Mouse (Mus musculus): ENCODE results near the gene N4bp1. TPM values are rescaled to one million over a fixed set of nuclear protein-coding genes. Genes with fewer than 3 reads are reported as not detected.
A peak's percentile ranks its signal among the peaks of the same experiment; 100 is the strongest.

N4bp1 gene
- polyA plus RNA-seq, 1 experiment from 2014 or later = 9.8 TPM

DNA sequence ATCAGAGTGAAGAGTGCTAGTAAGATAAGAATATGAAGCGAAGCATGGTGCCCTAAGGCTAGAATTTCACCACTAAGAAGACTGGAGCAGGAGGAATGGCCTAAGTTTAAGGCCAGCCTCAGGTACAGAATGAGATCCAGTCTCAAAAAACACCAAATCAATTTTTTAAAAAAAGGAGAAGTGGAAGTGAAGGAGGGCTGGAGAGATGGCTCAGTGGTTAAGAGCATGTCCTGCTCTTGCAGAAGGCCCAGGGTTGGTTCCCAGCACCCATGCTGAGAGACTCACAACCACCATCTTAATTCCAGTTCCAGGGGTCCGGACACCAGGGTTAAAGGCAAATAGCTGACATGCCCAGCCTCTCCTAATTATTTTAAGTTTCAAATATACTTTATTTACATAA lies 13.6 kb downstream of the N4bp1 start:
- H3K27me3 ChIP-seq = no peaks in the 10 kb centered on the region
- WGBS = 93% methylated on average over 2 of the region's 2 CpGs
- H3K27ac ChIP-seq = no peak overlapping the region
- no peak for ATAC-seq
- no peak overlapping the region for H3K9ac ChIP-seq
- no peak overlapping the region for H3K4me2 ChIP-seq
- peaks cover 34% of the 10 kb centered on the region for H3K4me1 ChIP-seq
- no peaks in the 10 kb centered on the region for H3K36me3 ChIP-seq (ENCODE audit: poor library complexity, severe bottlenecking)
- H3K9me3 ChIP-seq (replicated peaks) = no peaks in the 10 kb centered on the region
- no peak overlapping the region for H3K4me3 ChIP-seq

DNA sequence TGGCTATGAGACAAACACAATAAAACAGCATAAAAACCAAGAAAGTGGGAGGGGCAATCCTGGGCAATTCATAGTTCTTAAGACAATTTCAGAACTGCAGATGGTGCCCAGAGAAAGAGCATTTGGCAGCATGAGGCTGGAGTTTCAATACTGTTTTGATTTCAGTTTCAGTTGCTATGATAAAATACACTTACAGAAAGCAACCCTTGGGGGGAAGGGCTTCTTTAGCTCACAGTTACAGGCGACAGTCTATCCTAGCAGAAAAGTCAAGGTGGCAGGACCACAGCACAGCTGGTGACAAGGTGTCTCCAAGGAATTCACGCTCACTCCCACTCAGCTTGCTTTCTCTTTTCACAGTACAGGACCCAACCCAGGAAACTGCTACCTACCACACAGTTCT lies 14.3 kb downstream of the N4bp1 start:
- H3K4me1 ChIP-seq = peaks cover 34% of the 10 kb centered on the region
- no peaks in the 10 kb centered on the region for H3K36me3 ChIP-seq (ENCODE audit: poor library complexity, severe bottlenecking)
- ATAC-seq = no peak
- H3K27ac ChIP-seq = no peak overlapping the region
- no peak overlapping the region for H3K4me3 ChIP-seq
- H3K4me2 ChIP-seq = no peak overlapping the region
- no peaks in the 10 kb centered on the region for H3K9me3 ChIP-seq (replicated peaks)
- H3K27me3 ChIP-seq = no peaks in the 10 kb centered on the region
- 85% methylated on average over 2 of the region's 2 CpGs for WGBS
- H3K9ac ChIP-seq = no peak overlapping the region

GRCm38 (mm10) chr8:86868041-86868440 lies 17.0 kb downstream of the N4bp1 start:
- 90% methylated on average over 3 of the region's 3 CpGs for WGBS

DNA sequence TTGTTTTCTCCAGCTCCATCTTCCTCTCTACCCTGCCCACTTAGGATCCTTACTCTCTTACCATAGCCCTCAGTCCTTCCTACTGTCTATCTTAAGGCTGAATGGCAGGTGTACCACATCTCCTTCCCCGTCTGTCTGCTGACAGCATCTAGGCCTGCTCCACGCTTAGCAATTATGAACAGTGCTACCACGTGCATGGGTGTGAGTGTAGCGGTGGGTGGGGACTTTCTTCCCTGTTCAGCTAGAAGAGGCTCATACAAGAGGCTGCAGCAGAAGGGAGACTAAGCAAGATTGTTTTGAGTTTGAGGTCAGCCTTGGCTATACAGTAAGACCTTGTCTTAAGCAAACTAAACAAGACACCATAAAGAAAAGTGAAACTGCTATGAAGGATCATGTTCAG lies 20.3 kb downstream of the N4bp1 start:
- no peak for ATAC-seq
- Histone ChIP-seq H3K4me2 (no peak overlapping the region), H3K9ac (no peak overlapping the region), H3K36me3 (ENCODE audit: poor library complexity, severe bottlenecking) (peaks cover 19% of the 10 kb centered on the region), H3K4me3 (no peak overlapping the region), H3K27ac (no peak overlapping the region), H3K4me1 (no peaks in the 10 kb centered on the region), H3K27me3 (no peaks in the 10 kb centered on the region), H3K9me3 (replicated peaks) (no peaks in the 10 kb centered on the region)
- WGBS = 77% methylated on average over 4 of the region's 4 CpGs

More at GRCm38 (mm10) chr8:86868041-86868440, 17.0 kb downstream of the N4bp1 start:
- Histone ChIP-seq H3K9me3 (replicated peaks) (no peaks in the 10 kb centered on the region), H3K27ac (no peak overlapping the region), H3K4me2 (no peak overlapping the region), H3K9ac (no peak overlapping the region), H3K36me3 (ENCODE audit: poor library complexity, severe bottlenecking) (no peaks in the 10 kb centered on the region), H3K4me3 (no peak overlapping the region), H3K4me1 (peaks cover 11% of the 10 kb centered on the region), H3K27me3 (no peaks in the 10 kb centered on the region)
- no peak for ATAC-seq

- Histone ChIP-seq H3K27ac (no peak overlapping the region), H3K9me3 (replicated peaks) (no peaks in the 10 kb centered on the region), H3K36me3 (ENCODE audit: poor library complexity, severe bottlenecking) (peaks cover 29% of the 10 kb centered on the region), H3K4me3 (no peak overlapping the region), H3K4me2 (no peak overlapping the region), H3K9ac (no peak overlapping the region), H3K27me3 (no peaks in the 10 kb centered on the region), H3K4me1 (no peaks in the 10 kb centered on the region)
- WGBS = 90% methylated on average over 4 of the region's 4 CpGs
- ATAC-seq = no peak
These were observed 22.2 kb downstream of the N4bp1 start for GRCm38 (mm10) chr8:86862837-86863236.

GRCm38 (mm10) chr8:86862155-86862816 lies 22.8 kb downstream of the N4bp1 start:
- Histone ChIP-seq H3K4me3 (no peak overlapping the region), H3K27me3 (no peaks in the 10 kb centered on the region), H3K4me2 (no peak overlapping the region), H3K4me1 (no peaks in the 10 kb centered on the region), H3K27ac (no peak overlapping the region), H3K9me3 (replicated peaks) (no peaks in the 10 kb centered on the region), H3K36me3 (ENCODE audit: poor library complexity, severe bottlenecking) (peaks cover 31% of the 10 kb centered on the region), H3K9ac (no peak overlapping the region)
- no peak for ATAC-seq
- WGBS = 89% methylated on average over 3 of the region's 3 CpGs

GRCm38 (mm10) chr8:86861516-86861915 lies 23.5 kb downstream of the N4bp1 start:
- Histone ChIP-seq H3K9ac (no peak overlapping the region), H3K9me3 (replicated peaks) (no peaks in the 10 kb centered on the region), H3K27me3 (no peaks in the 10 kb centered on the region), H3K4me1 (no peaks in the 10 kb centered on the region), H3K4me3 (no peak overlapping the region), H3K27ac (no peak overlapping the region), H3K36me3 (ENCODE audit: poor library complexity, severe bottlenecking) (peaks cover 31% of the 10 kb centered on the region), H3K4me2 (no peak overlapping the region)
- no peak for ATAC-seq
- 85% methylated on average over 7 of the region's 7 CpGs for WGBS

DNA sequence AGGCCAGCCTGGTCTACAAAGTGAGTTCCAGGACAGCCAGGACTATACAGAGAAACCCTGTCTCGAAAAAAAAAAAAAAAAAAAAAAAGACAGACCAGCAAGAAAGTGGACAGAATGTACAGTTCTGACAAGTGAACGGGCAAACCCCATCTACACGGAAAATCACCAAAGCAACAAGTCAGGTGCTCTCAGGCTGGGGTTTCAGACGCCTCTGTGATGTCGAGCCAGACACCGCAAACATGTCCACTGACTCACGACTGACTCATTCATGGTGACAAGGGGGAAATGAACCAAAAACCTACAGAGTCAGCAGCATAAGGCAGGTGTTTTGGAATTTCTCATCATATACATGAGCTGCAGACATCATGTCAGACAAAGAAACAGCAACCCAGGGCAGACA lies 28.8 kb downstream of the N4bp1 start:
- no peak for ATAC-seq
- peaks cover 30% of the 10 kb centered on the region for H3K36me3 ChIP-seq (ENCODE audit: poor library complexity, severe bottlenecking)
- H3K4me1 ChIP-seq = peaks cover 29% of the 10 kb centered on the region
- H3K4me3 ChIP-seq = no peak overlapping the region
- H3K27me3 ChIP-seq = no peaks in the 10 kb centered on the region
- H3K27ac ChIP-seq = no peak overlapping the region
- no peaks in the 10 kb centered on the region for H3K9me3 ChIP-seq (replicated peaks)
- no peak overlapping the region for H3K9ac ChIP-seq
- no peak overlapping the region for H3K4me2 ChIP-seq
- WGBS = 91% methylated on average over 6 of the region's 7 CpGs

DNA sequence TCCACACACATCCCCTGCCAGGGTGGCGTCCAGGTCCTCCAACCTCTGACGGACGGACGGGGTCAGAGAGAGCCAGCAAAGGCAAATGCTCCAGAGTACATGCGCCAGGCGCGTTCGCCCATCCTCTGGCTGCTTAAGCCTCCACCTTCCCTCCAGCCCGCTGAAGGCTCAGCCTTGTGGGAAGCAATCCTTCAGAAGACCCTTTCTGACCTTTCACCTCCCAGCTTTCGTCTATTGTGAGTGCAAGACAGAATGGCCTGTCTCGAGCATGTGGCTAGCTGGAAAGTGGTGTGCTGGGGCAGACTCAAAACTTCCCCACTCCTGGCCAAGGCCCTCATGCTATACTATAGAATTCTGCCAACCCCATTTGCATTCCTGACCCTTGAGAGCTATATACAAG lies 30.4 kb downstream of the N4bp1 start:
- Histone ChIP-seq H3K4me2 (no peak overlapping the region), H3K36me3 (ENCODE audit: poor library complexity, severe bottlenecking) (peaks cover 28% of the 10 kb centered on the region), H3K27me3 (no peaks in the 10 kb centered on the region), H3K4me3 (no peak overlapping the region), H3K27ac (no peak overlapping the region), H3K9me3 (replicated peaks) (no peaks in the 10 kb centered on the region), H3K4me1 (peaks cover 29% of the 10 kb centered on the region), H3K9ac (no peak overlapping the region)
- ATAC-seq = no peak
- 44% methylated on average over 11 of the region's 11 CpGs for WGBS

DNA sequence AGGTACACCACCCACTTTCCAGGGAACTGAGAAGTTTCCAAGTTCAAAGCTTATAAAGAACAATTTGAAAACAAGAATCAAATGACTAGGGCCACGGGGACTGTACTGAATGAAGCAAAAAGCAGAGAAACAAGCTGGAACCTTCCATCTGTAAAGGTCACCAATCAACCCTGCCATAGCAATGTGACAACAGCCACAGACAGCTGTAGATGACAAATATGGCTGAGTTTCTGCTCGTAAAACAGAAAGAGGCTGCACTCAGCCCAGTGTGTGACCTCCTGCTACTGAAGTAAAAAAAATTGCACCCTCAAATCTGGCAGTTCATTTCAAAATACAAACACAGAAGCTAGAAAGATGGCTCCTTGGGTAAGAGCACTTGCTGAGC lies 31.1 kb downstream of the N4bp1 start:
- peaks cover 22% of the 10 kb centered on the region for H3K36me3 ChIP-seq (ENCODE audit: poor library complexity, severe bottlenecking)
- H3K9me3 ChIP-seq (replicated peaks) = no peaks in the 10 kb centered on the region
- no peak overlapping the region for H3K4me2 ChIP-seq
- peaks cover 29% of the 10 kb centered on the region for H3K4me1 ChIP-seq
- H3K9ac ChIP-seq = no peak overlapping the region
- WGBS = 66% methylated on average over 2 of the region's 2 CpGs
- no peak overlapping the region for H3K27ac ChIP-seq
- H3K4me3 ChIP-seq = no peak overlapping the region
- no peak for ATAC-seq
- no peaks in the 10 kb centered on the region for H3K27me3 ChIP-seq

- H3K36me3 ChIP-seq (ENCODE audit: poor library complexity, severe bottlenecking) = peaks cover 27% of the 10 kb centered on the region
- no peak overlapping the region for H3K4me2 ChIP-seq
- H3K27me3 ChIP-seq = no peaks in the 10 kb centered on the region
- ATAC-seq = no peak
- no peak overlapping the region for H3K27ac ChIP-seq
- WGBS = 93% methylated on average over 8 of the region's 8 CpGs
- H3K9me3 ChIP-seq (replicated peaks) = no peaks in the 10 kb centered on the region
- no peak overlapping the region for H3K4me3 ChIP-seq
- peaks cover 29% of the 10 kb centered on the region for H3K4me1 ChIP-seq
- no peak overlapping the region for H3K9ac ChIP-seq
These were observed 31.6 kb downstream of the N4bp1 start for GRCm38 (mm10) chr8:86853266-86853988.

DNA sequence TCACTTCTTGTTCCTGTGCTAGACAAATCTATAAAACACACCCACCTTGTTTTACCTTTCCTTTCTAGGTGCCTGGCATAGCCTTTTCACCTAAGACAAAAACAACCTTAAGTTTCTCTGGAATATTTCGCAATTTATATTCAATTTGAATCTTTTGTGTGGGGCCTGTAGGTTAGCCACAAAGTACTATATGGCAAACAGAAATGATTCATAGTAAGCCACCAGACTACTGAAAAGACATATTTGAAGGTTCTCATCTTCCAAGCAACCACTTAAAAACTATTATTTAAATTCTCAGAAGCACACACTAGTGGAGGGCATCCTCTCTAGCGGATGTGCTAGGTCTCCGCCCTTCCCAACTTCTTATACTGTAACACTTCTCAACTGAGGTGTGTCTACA lies 32.6 kb downstream of the N4bp1 start:
- peaks cover 31% of the 10 kb centered on the region for H3K36me3 ChIP-seq (ENCODE audit: poor library complexity, severe bottlenecking)
- no peaks in the 10 kb centered on the region for H3K9me3 ChIP-seq (replicated peaks)
- no peak for ATAC-seq
- WGBS = 90% methylated on average over 3 of the region's 3 CpGs
- H3K9ac ChIP-seq = 0 out of 2 replicates have a peak overlapping the region, but pooled peaks have one; percentile 10
- H3K4me2 ChIP-seq = no peak overlapping the region
- no peak overlapping the region for H3K27ac ChIP-seq
- peaks cover 29% of the 10 kb centered on the region for H3K4me1 ChIP-seq
- H3K4me3 ChIP-seq = no peak overlapping the region
- no peaks in the 10 kb centered on the region for H3K27me3 ChIP-seq
